Mouse (Mus musculus): ENCODE measurements around the gene Usp9x. TPM values are rescaled to one million over a fixed set of nuclear protein-coding genes. Genes with fewer than 3 reads are reported as not detected.
A peak's percentile ranks its signal among the peaks of the same experiment; 100 is the strongest.

The Usp9x gene
- total RNA-seq, 2 experiments from 2014 or later: 150 to 172 TPM

DNA sequence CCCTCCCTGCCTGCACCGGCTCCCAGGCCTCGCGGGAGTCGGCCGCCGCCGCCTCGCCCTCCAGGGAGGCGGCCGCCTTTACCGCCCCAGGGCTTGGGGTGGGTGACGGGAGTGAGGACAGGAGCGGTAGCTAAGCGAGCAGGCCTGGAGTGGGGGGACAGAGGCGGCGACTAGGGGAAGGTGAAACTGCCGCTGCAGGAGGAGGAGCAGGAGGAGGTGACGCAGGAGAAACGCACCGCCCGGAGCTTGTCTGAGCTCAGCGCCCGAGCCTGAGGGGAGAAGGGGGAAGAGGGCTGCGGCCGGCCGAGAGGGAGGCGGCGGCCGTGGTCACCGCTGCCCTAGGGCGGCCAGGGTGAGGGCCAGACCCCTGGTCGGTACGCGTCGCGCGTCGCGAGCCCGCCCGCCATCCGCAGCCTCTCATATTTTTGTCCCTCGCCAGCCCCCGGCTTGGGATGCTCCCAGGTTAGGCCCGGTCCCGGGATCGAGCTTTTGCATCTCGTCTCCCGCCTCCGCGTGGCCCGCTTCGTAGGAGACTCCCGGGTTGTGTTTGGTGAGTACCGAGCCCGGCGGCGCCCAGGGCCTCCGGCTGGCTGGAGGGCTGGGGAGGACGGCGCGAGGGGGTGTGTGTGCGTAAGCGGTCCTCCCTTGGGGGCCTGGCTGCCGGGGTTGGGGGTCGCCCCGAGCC is 620 bp downstream of the Usp9x start:
- DNase-seq (ENCODE audit: low spot score in 2 of 2): peak; percentile 28 to 30

DNA sequence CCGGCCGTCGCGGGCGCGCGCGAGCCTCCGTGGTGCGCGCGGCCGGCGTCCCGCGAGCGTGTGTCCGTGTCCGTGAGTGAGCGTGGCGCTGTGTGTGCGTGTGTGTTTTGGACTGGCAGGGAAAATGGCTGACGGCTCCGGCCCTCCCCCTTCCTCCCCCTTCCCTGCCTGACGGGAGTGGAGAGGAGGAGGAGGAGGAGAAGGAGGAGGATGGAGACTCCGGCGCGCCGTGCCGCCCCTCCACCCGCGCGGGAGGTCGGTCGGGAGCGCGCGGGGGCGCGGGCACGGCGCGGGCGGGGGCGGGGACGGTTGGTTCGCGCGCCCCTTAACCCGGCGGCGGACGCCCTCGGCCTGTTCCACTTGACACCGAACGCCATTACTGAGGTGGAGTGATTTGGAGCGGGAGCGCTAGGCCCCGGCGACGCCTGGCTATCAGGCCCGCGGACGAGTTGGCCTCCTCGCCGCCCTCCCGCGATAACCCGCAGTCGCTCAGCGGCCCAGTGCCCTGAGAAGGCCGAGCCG is 1.2 kb downstream of the Usp9x start:
- DNase-seq (ENCODE audit: low spot score in 2 of 2): peak; percentile 39 to 42

DNA sequence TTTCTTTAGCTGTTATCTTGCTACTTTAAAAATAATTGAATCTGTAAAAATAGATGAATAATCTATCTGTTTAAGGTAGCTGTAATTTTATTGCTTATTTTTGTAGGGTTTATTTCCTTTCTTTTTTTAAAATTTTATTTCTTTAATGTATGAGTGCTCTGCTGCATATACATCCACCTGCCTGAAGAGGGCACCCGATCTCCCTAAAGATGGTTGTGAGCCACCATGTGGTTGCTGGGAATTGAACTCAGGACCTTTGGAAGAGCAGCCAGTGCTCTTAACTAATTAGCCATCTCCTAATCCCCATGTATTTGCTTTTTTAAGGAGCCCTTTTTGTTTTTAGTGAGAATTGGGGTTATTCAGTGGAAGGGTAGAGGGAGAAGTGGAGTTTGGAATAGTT is 14.3 kb downstream of the Usp9x start:
- no peak for DNase-seq (ENCODE audit: low spot score in 2 of 2)

DNA sequence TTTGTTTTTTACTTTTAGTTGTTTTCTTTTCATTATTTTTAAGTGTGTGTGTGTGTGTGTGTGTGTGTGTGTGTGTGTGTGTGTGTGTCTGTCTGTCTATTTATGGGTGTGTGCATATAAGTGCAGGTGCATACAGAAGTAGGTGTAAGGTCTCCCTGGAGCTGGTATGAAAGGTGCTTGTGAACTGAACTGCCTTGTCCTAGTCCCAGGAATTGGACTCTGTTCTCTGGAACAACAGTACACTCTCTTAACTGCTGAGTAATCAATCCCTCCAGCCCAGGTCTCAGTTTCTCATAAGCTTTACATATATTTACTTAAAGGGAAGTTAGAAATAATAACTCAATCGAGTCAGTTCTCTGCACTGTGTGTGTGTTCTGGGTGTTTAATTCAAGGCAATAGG is 25.7 kb downstream of the Usp9x start:
- no peak for DNase-seq (ENCODE audit: low spot score in 2 of 2)

DNA sequence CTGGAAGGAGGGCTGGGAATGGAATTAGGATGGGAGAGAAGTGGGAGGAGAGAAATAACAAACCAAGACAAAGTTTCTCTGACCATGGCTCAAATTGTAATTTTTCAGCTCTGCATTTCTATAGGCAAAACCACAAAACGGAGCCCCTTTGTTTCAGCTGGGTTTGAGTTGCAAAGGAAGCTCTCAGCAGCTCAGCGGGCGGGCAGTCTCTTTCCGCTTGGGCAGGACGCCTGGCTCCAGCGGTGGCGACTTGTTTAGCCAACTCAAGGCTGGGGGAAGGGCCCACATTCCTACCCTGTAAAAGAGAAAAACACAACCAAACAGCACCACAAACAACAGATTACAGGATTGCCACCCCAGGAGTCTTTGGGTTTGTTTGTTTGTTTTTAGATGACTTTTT is 135.2 kb downstream of the Usp9x start:
- no peak for DNase-seq (ENCODE audit: low spot score in 2 of 2)

DNA sequence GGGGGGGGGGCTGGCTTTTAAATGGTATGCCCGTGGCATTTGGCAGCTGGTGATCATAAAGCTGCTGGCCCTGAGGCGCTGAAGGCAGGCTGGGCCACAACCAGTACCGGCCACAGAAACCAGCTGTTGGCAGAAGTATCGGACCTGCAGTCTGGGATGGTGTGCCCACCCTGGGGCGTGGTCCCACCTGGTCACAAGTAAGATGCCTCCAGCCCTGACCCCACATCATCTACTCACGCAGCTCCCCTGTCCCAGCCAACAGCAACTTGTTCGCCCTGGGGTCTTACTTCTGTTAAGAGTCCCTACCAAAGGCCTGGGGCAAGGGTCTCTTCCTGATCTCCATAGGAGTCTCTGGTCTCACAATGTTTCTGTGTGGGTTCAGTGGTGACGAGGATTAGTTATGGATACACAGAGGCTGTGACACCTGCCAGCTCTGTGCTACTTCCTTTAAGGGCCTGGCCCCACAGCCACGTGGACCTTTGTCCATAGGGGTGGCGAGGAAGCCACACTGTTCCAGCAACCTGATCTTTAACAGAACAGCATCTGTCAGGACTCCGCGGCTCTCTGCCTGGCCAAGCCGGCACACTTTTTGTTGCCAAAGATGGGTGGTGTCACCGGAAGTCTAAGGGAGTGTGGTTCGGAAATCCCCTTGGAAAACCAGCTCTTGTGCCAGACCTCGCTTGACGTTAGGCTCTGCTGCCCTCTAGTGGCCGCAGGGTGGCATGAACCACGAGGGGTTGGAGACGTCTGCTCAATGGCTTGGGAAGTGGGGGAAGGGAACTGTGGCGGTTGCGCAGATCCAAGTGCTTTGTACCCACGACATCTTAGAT is 136.4 kb downstream of the Usp9x start:
- DNase-seq (ENCODE audit: low spot score in 2 of 2): peak; percentile 57 to 78

DNA sequence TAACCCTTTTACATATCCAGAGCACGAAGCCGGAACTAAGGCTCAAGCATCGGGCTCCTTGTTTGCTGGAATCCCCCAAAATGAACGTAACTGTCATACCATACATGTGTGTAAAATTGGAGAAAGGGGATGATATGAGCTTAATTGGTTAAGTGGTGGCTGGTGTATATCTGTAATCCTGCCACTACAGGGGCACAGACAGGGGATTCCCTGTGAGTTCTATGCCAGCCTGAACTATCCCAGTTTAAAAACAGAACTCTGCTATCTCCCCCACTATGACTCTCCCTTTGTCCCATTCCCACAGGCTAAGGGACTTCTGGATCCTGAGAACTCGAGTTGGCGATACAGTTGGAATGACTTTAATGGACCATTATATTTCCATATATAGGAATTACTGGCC is 137.1 kb downstream of the Usp9x start:
- DNase-seq (ENCODE audit: low spot score in 2 of 2): no peak

DNA sequence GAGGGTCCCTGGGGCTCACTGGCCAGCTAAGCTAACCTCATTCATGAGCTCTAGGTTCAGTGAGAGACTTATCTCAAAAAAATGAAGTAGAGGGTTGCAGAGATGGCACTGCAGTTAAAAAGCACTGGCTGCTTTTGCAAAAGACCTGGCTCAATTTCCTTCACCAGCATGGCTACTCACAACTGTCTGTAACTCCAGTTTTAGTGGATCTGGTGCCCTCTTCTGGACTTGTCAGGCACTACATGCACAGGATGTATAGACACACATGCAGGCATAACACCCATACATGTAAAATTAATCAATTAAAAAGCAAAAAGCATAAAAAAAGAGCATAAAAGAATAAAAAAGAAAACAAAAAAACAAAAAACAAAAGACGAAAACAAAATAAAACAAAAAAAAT is 143.0 kb downstream of the Usp9x start:
- DNase-seq (ENCODE audit: low spot score in 2 of 2): no peak

Other genes with a start within 250 kb of the Usp9x start
- gene Ddx3x, start 209.5 kb downstream of the Usp9x start, total RNA-seq (2021): 100 to 1,000 TPM; 262 to 355 TPM